8 mouse cellular contexts compared by ENCODE assay signal in genomic region chr11:19924757-19925148, GRCm38 (mm10). TPM values are rescaled to one million over a fixed set of nuclear protein-coding genes. Genes with fewer than 3 reads are reported as not detected.
DNase-seq lines count a peak whose midpoint lies in the region; ATAC-seq and TF ChIP-seq lines count a peak whose summit lies in the region.

No protein-coding gene starts in this region.

- H3K9me3 ChIP-seq in heart, embryonic 13.5 days = no peaks in the 10 kb centered on the region
- H3K9me3 ChIP-seq in midbrain, postnatal 0 days (ENCODE audit: low read length) = no peaks in the 10 kb centered on the region

- H3K4me2 ChIP-seq in heart, embryonic 13.5 days = peak overlapping the region; percentile 85
- peak overlapping the region; percentile 50 for H3K4me2 ChIP-seq in midbrain, postnatal 0 days (ENCODE audit: low read depth, low read length, poor library complexity, severe bottlenecking)

- H3K27ac ChIP-seq in heart, embryonic 13.5 days (replicated peaks) = peak overlapping the region; percentile 95
- H3K27ac ChIP-seq in midbrain, postnatal 0 days (ENCODE audit: low read depth, low read length) = peak overlapping the region; percentile 90

- DNase-seq in adrenal gland, postnatal 36 days = peak; percentile 49 to 57
- no peak for DNase-seq in adrenal gland, postnatal 10 days
- peak; percentile 69 to 76 for DNase-seq in right cerebral cortex, postnatal 10 days (ENCODE audit: low spot score in 2 of 2)
- no peak for DNase-seq in right cerebral cortex, postnatal 36 days (ENCODE audit: low spot score in 2 of 2)
- DNase-seq in kidney, postnatal 4 days = peak; percentile 60 to 73
- peak; percentile 35 for DNase-seq in midbrain, postnatal 0 days (ENCODE audit: low spot score)
- DNase-seq in thymus, postnatal 4 days = peak; percentile 78

- no peaks in the 10 kb centered on the region for H3K36me3 ChIP-seq in heart, embryonic 13.5 days
- no peaks in the 10 kb centered on the region for H3K36me3 ChIP-seq in midbrain, postnatal 0 days (ENCODE audit: insufficient read depth, low read length)

- peak overlapping the region; percentile 94 for H3K9ac ChIP-seq in heart, embryonic 13.5 days
- peak overlapping the region; percentile 94 for H3K9ac ChIP-seq in midbrain, postnatal 0 days (replicated peaks; ENCODE audit: low read length, poor library complexity, severe bottlenecking)

- under 1% methylated on average over 29 of the region's 29 CpGs for WGBS in heart, embryonic 13.5 days
- WGBS in midbrain, postnatal 0 days = under 1% methylated on average over 27 of the region's 29 CpGs

- H3K27me3 ChIP-seq in heart, embryonic 13.5 days (replicated peaks) = no peaks in the 10 kb centered on the region
- no peaks in the 10 kb centered on the region for H3K27me3 ChIP-seq in midbrain, postnatal 0 days (ENCODE audit: insufficient read depth, low read length)

- 0 out of 2 replicates have a peak, but pooled peaks have one; percentile 1 for ATAC-seq in heart, embryonic 13.5 days (ENCODE audit: extremely low read depth, insufficient number of reproducible peaks, low FRiP score, low TSS enrichment)
- ATAC-seq in midbrain, postnatal 0 days (ENCODE audit: low FRiP score) = peak; percentile 38

- H3K4me1 ChIP-seq in heart, embryonic 13.5 days = peaks cover 27% of the 10 kb centered on the region
- peaks cover 4% of the 10 kb centered on the region; the same call in 1 of the 2 replicates for H3K4me1 ChIP-seq in midbrain, postnatal 0 days (ENCODE audit: insufficient read depth, low read length)

- TF ChIP-seq CTCF in midbrain, postnatal 0 days (IDR thresholded peaks at IDR 0.05) = no peak

- peak overlapping the region; percentile 92 for H3K4me3 ChIP-seq in heart, embryonic 13.5 days
- H3K4me3 ChIP-seq in midbrain, postnatal 0 days (ENCODE audit: low read depth, low read length) = peak overlapping the region; percentile 93

RNA-seq across cellular contexts. Expression of gene Spred2, which starts 0.6 kb away (rescaled TPM):
- total RNA-seq in adrenal gland, postnatal 36 days (2021) = 10 to 100 TPM; 32.0 to 38.0 TPM
- total RNA-seq in adrenal gland, postnatal 10 days (2021) = 10 to 100 TPM; 33.1 to 37.0 TPM
- polyA plus RNA-seq in heart, embryonic 13.5 days (2015; fragmentation: Nextera tagmentation; extraction: Ambion mirVana) = 4.2 and 4.3 TPM in 2 replicates
- total RNA-seq in midbrain, postnatal 0 days (2014; rRNA removed) = 12.9 and 17.0 TPM in 2 replicates
- polyA plus RNA-seq in midbrain, postnatal 0 days (2015; fragmentation: Nextera tagmentation; extraction: Ambion mirVana) = 5.7 and 6.2 TPM in 2 replicates

Comparison
In these comparisons a context has a peak if more than half of its experiments do, and no peak if none do; other contexts are left out.
1. DNase-seq: peak in adrenal gland, postnatal 36 days (2 of 2), right cerebral cortex, postnatal 10 days (2 of 2), kidney, postnatal 4 days (2 of 2), midbrain, postnatal 0 days (single experiment) and thymus, postnatal 4 days (single experiment); none in adrenal gland, postnatal 10 days (single experiment) and right cerebral cortex, postnatal 36 days (0 of 2).